Mouse (Mus musculus) hindbrain, embryonic 16.5 days (tissue): Measurements from ENCODE around the gene Kank1. TPM values are rescaled to one million over a fixed set of nuclear protein-coding genes. Genes with fewer than 3 reads are reported as not detected.

ENCODE experiments used
- ATAC-seq: fragments of 200-750 bp; cut with Nextera tagmentation; 2 replicates; pipeline ENCODE4 v1.8.0; 2017; ENCODE audit warnings: moderate TSS enrichment, moderate library complexity
- H3K27ac ChIP-seq: fragments of 300-500 bp; sonication (generic); 2 replicates; pipeline ENCODE4 v1.5.1; 2014; ENCODE audit warnings: low read depth, mild to moderate bottlenecking, control low read depth, low read length, moderate library complexity
- H3K27me3 ChIP-seq: fragments of 300-500 bp; sonication (generic); replicated peaks from 2 replicates; pipeline ENCODE4 v1.6.1; 2014; ENCODE audit warnings: low read length; ENCODE audit not compliant: control insufficient read depth, insufficient read depth
- H3K36me3 ChIP-seq: fragments of 300-500 bp; sonication (generic); 2 replicates; pipeline ENCODE4 v1.6.1; 2014; ENCODE audit warnings: mild to moderate bottlenecking, low read length, moderate library complexity, mixed read lengths; ENCODE audit not compliant: control insufficient read depth, insufficient read depth
- H3K4me1 ChIP-seq: fragments of 300-500 bp; sonication (generic); 2 replicates; pipeline ENCODE4 v1.6.1; 2014; ENCODE audit warnings: low read depth, low read length; ENCODE audit not compliant: control insufficient read depth, insufficient read depth
- H3K4me2 ChIP-seq: fragments of 300-500 bp; sonication (generic); 2 replicates; pipeline ENCODE4 v1.6.1; 2014; ENCODE audit warnings: mild to moderate bottlenecking, low read length, control low read depth, moderate library complexity
- H3K4me3 ChIP-seq: fragments of 300-500 bp; sonication (generic); 2 replicates; pipeline ENCODE4 v1.5.1; 2014; ENCODE audit warnings: mild to moderate bottlenecking, low read length, control low read depth, moderate library complexity
- H3K9ac ChIP-seq: fragments of 300-500 bp; sonication (generic); 2 replicates; pipeline ENCODE4 v1.6.1; 2014; ENCODE audit warnings: low read depth, mild to moderate bottlenecking, control low read depth, low read length, moderate library complexity
- H3K9me3 ChIP-seq: fragments of 300-500 bp; sonication (generic); 2 replicates; pipeline ENCODE4 v1.6.1; 2014; ENCODE audit warnings: mild to moderate bottlenecking, low read length, moderate library complexity; ENCODE audit not compliant: control insufficient read depth
- WGBS: fragments of 180-500 bp; shearing (Covaris S2); extraction: QIAGEN DNeasy Blood & Tissue Kit; methylation state at CpG from one replicate; pipeline ENCODE4 v1.1.7; 2014; 5-methylcytosine and 5-hydroxymethylcytosine counted together
- polyA plus RNA-seq: library from polyadenylated mRNA; unstranded; fragments of >200 nt; fragmentation: Nextera tagmentation; extraction: Ambion mirVana; gene quantifications from 2 replicates; pipeline ENCODE4 v1.2.1, GENCODE M21; 2015

The Kank1 gene
- polyA plus RNA-seq, 1 experiment from 2014 or later, result 14.4 TPM

DNA sequence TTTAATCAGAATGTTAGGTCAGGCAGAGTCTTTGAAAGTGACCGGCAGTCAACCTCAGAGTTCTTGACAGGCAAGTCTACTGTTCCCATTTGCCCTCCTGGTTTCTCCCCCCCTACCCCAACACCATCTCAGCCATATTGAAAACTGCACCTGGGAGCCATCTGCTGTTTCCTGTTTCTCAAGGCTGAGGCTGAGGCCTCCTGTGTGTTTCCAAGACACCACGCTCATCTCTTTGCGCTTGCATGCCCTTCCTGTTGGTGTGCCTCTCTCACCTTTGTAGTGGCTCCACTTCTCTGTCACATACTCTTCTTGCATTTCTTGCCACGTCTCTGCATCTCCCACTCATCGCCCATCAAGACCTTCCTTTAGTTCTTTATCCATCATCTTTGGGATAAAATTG is 79.2 kb downstream of the Kank1 start:
- H3K27ac ChIP-seq, result no peak overlapping the region
- WGBS, result 86% methylated on average over 5 of the region's 5 CpGs

DNA sequence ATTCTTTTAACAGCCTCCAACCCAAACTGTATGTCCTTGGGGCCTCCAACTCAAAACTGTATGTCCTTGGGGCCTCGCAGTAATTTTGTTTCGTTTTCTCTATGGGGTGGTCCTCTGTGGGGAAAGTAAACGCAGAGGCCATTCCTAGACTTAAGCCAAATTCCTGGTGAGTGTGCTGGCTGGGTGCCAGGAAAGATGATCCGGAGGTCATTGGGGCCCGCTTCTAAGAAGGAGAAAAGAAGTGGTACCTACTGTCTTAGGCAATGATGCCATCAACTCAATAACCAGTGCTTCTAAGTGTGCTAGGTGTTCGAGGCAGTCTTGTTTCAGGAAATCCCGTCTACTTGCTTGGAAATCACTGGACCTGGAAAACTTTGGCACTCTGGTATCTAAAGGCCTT is 87.5 kb downstream of the Kank1 start:
- H3K4me2 ChIP-seq, result no peak overlapping the region
- no peak for ATAC-seq
- H3K9ac ChIP-seq, result no peak overlapping the region
- no peak overlapping the region for H3K27ac ChIP-seq
- H3K9me3 ChIP-seq, result no peaks in the 10 kb centered on the region
- no peaks in the 10 kb centered on the region for H3K27me3 ChIP-seq
- 78% methylated on average over 7 of the region's 7 CpGs for WGBS
- no peaks in the 10 kb centered on the region for H3K36me3 ChIP-seq
- no peak overlapping the region for H3K4me3 ChIP-seq
- H3K4me1 ChIP-seq, result no peaks in the 10 kb centered on the region

More for the DNA sequence above, 79.2 kb downstream of the Kank1 start:
- no peak for ATAC-seq
- H3K4me2 ChIP-seq, result no peak overlapping the region
- no peak overlapping the region for H3K9ac ChIP-seq
- no peaks in the 10 kb centered on the region for H3K27me3 ChIP-seq
- no peak overlapping the region for H3K4me3 ChIP-seq
- no peaks in the 10 kb centered on the region for H3K9me3 ChIP-seq
- peaks cover 5% of the 10 kb centered on the region; the same call in 1 of the 2 replicates for H3K4me1 ChIP-seq
- H3K36me3 ChIP-seq, result no peaks in the 10 kb centered on the region

DNA sequence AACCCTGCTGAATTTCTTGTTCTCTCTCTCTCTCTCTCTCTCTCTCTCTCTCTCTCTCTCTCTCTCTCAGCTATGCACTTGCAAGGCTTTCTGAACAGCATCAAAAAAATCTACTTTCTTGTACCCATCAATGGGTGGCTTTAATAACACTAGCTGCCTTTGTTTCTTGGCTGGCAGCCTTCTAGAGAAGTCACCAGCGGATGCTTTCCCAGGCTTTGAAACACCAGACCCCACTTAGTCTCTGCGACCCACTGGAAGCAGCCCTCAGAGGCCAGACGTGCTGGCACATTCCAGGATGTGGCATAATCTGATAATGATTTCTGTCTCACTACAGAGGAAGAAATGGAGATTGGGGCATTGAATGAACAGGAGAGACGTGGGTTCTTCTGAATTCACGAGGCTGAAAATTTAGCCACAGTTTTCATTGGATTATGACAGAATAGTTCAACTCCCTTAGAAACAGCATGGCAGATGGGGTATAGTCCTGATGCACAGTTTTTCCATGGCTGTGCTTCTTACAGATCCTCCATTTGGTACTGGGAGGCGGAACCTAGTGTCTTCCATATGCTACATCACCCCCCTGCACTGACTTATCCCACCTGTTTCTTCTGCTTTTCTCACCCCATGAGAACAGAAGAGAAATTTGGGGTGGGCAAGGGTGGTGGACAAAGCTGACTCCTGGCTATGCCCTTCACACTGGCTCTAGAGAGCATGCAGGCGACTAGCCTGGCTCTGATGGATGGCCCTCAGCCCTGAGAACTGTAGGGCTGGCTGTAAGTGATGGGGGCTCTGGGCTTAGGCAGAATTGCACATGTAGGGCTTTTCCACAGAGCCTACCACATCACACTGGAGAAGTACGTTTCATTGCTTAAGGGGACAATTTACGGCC is 88.6 kb downstream of the Kank1 start:
- H3K9me3 ChIP-seq, result no peaks in the 10 kb centered on the region
- H3K4me3 ChIP-seq, result no peak overlapping the region
- no peaks in the 10 kb centered on the region for H3K27me3 ChIP-seq
- H3K36me3 ChIP-seq, result no peaks in the 10 kb centered on the region
- peak overlapping the region; percentile 55 for H3K27ac ChIP-seq
- WGBS, result 55% methylated on average over 9 of the region's 9 CpGs
- ATAC-seq, result peak; percentile 81
- no peak overlapping the region for H3K9ac ChIP-seq
- H3K4me2 ChIP-seq, result no peak overlapping the region
- no peaks in the 10 kb centered on the region for H3K4me1 ChIP-seq

DNA sequence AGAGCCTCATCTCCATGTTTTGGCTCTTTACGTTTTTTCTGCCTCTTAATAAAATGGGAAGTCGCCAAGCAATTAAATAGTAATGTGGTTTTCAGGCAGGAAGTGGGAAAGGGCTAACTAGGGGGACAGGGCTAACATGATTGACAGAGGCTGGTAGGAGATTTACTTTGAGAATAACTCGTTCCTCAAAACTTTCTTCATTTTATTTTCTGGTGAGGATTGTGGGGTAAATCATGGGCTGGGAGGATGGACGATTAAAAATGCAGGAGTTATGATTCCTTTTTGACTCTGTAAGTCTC is 89.2 kb downstream of the Kank1 start:
- Histone ChIP-seq H3K4me2 (no peak overlapping the region), H3K4me3 (no peak overlapping the region), H3K4me1 (no peaks in the 10 kb centered on the region), H3K36me3 (no peaks in the 10 kb centered on the region), H3K9ac (no peak overlapping the region), H3K27ac (peak overlapping the region; percentile 55; the same call in 1 of the 2 replicates), H3K27me3 (no peaks in the 10 kb centered on the region), H3K9me3 (no peaks in the 10 kb centered on the region)
- no peak for ATAC-seq
- WGBS, result 65% methylated on average over 4 of the region's 4 CpGs

DNA sequence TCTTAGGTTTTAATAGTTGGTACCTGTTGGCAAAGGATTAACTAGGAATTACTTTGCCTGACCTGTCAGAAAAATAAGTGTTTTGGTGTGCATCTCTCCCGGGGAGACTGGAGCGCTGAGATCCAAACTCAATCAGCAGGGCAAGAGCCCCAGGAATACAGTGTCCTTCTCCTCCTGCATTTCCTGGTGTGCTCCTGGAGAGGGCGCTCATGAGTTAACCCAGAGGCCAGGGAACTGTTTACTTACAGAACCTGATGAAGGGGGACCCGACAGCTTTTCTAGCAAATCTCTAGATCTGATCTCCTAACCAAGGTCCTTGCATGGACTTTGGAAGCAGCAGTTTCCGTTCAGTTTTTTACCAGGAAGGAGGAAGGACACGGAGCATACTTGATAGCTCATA is 90.9 kb downstream of the Kank1 start:
- WGBS, result 70% methylated on average over 6 of the region's 6 CpGs
- Histone ChIP-seq H3K36me3 (no peaks in the 10 kb centered on the region), H3K4me1 (no peaks in the 10 kb centered on the region), H3K9me3 (no peaks in the 10 kb centered on the region), H3K27me3 (no peaks in the 10 kb centered on the region), H3K4me2 (no peak overlapping the region), H3K4me3 (no peak overlapping the region), H3K27ac (no peak overlapping the region), H3K9ac (no peak overlapping the region)
- no peak for ATAC-seq

DNA sequence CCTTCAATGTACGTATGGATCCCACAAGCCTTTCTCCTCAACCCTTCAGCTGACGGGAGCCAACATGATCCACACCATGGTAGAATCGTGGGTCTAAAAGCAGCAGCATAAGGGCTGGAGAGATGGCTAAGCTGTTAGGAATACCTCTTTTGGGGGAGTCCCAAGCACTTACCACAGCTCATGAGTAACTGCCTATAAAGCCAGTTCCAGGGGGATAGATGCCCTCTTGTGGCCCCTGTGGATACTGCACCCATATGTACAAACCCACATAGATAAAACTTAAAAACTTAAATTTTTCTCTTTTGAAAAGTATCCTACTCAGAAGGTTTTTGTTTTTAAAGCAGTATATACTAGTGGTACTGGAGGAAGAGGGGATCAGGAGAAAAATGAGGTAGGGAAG is 97.6 kb downstream of the Kank1 start:
- no peak overlapping the region for H3K4me2 ChIP-seq
- 63% methylated on average over 3 of the region's 3 CpGs for WGBS
- no peaks in the 10 kb centered on the region for H3K9me3 ChIP-seq
- H3K4me3 ChIP-seq, result no peak overlapping the region
- no peak overlapping the region for H3K9ac ChIP-seq
- H3K27ac ChIP-seq, result no peak overlapping the region
- no peaks in the 10 kb centered on the region for H3K27me3 ChIP-seq
- no peaks in the 10 kb centered on the region for H3K36me3 ChIP-seq
- ATAC-seq, result no peak
- H3K4me1 ChIP-seq, result no peaks in the 10 kb centered on the region

DNA sequence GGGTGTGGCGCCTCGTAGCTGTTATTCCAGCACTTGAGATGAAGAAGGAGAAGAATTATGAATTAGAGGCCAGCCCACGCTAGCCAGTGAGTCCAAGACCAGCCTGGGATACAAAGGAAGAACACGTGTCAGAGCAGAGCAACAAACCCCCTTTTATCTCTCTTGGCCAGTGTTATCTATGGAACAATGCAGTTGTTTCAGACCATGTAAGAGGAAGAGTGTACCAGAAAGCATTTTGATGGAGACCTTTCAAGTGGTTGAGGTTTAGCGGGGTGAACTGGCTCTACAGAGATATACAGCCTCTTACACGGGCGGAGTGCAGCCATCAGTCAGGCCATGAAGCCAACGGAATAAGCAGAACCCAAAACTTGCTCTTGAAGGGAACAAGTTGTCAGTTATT is 100.0 kb downstream of the Kank1 start:
- no peak for ATAC-seq
- Histone ChIP-seq H3K27me3 (no peaks in the 10 kb centered on the region), H3K4me1 (peaks cover 6% of the 10 kb centered on the region), H3K4me2 (no peak overlapping the region), H3K9ac (no peak overlapping the region), H3K4me3 (no peak overlapping the region), H3K36me3 (no peaks in the 10 kb centered on the region), H3K27ac (no peak overlapping the region), H3K9me3 (no peaks in the 10 kb centered on the region)
- WGBS, result 96% methylated on average over 8 of the region's 8 CpGs

DNA sequence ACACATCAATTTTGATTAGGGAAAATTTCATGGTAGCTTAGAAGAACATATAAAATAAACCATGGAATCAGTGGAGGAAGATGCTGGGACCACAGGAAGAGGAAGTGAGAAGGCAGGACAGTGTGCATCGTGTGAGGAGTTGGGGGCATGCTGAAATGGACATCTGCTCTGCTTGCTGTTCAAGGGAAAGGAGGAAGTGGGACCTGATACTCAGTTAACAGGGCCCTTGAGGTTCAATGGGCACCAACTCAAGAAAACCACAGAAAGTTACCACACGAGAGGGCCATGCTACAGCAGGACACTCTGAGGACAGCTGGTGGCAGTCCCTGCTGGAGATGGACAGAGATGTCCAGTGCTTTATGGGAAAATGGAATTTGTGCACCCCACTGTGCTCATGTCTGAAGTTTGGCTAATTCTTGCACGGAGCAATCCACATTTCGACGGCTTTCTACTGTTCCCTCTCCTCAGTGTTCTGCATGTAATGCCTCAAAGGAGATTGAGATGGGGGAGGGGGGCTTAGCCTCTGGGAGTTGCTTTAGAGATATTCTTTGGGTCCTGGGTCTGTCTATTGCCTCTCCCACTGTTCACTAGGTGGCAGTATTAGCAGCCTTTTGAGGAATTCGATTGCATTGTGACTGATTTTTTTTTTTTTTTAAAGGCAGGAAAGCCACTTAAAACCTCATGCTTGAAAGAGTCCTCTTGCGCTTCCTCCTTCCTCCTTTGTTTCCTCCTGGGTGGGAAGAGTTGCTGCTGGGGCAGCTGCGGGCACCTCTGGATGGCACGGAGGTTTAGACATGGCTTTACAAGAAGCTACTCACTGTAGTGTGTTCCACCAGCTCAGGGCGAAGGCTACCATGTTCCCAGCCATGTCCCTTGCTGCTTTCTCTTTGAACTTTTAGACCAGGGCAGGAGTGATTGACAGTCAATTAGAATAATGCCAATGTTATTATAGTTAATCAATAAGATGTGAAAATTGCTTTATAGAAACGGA is 104.2 kb downstream of the Kank1 start:
- Histone ChIP-seq H3K27ac (no peak overlapping the region), H3K9me3 (no peaks in the 10 kb centered on the region), H3K4me3 (no peak overlapping the region), H3K27me3 (no peaks in the 10 kb centered on the region), H3K36me3 (no peaks in the 10 kb centered on the region), H3K4me1 (peaks cover 6% of the 10 kb centered on the region), H3K4me2 (peak overlapping the region; percentile 17; the same call in 1 of the 2 replicates), H3K9ac (0 out of 2 replicates have a peak overlapping the region, but pooled peaks have one; percentile 32)
- whole genome bisulfite sequencing, result 42% methylated on average over 11 of the region's 11 CpGs
- ATAC-seq, result peak; percentile 81

DNA sequence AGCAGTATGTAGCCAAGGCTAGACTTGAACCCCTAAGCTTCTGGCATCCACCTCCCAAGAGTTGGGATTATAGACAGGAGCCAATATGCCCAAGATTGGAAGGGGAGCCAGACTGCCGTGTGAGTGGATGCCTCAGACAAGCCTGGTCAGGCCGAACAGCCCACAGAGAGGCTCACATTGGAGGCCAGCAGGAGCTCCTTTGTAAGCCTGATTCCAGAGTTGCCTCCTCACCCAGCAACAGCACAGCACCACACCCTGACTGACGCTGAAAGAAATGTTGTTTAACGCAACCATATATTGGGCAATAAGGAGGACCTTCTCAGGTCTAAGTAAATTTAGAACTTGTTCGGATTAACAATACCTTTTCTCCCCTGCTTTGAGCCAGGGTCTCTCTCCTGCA is 105.3 kb downstream of the Kank1 start:
- no peak for ATAC-seq
- Histone ChIP-seq H3K9me3 (no peaks in the 10 kb centered on the region), H3K9ac (no peak overlapping the region), H3K27ac (no peak overlapping the region), H3K36me3 (no peaks in the 10 kb centered on the region), H3K4me1 (peaks cover 6% of the 10 kb centered on the region), H3K27me3 (no peaks in the 10 kb centered on the region), H3K4me2 (no peak overlapping the region), H3K4me3 (no peak overlapping the region)
- 66% methylated on average over 5 of the region's 5 CpGs for WGBS
